Mouse (Mus musculus): ENCODE results near the gene Cep19. TPM values are rescaled to one million over a fixed set of nuclear protein-coding genes. Genes with fewer than 3 reads are reported as not detected.

Cep19 gene
- total and polyA plus RNA-seq, 3 experiments, result 7.1 to 8.7 TPM; not detected in 1

DNA sequence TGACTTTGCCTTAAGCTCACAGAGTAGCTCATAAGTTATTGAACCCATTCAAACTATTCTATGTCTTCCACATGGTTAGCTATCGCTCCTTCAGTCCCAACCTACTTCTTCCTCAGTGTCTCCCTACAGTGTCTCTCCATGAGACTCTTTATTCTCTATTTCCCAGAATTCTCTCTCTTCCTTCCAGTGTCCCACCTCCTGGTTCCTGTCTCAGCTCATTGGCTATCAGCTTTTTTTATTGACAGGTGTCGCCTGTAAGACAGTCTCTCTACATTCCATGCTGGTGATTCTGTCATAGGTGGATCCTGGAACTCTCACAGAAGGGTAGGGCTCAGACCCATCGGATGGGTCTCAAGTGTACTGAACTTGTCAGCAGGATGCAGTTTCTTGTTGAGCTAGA is 25.8 kb downstream of the Cep19 start:
- Histone ChIP-seq H3K79me2 (ENCODE audit: control insufficient read depth, insufficient read depth, low read length, poor library complexity) (no peaks in the 10 kb centered on the region; the same call in 1 of the 2 replicates), H3K27me3 (ENCODE audit: control insufficient read depth in 1 of 2, insufficient read depth in 2 of 2, low read length in 2 of 2) (no peaks in the 10 kb centered on the region), H3K27ac (ENCODE audit: control insufficient read depth, low read depth, low read length) (no peak overlapping the region), H3K4me1 (ENCODE audit: control insufficient read depth in 1 of 2, insufficient read depth in 2 of 2, low read length in 2 of 2) (0 out of 4 replicates have a peak, but pooled peaks cover 0 to 3% of the 10 kb centered on the region in 2 experiments), H3K4me3 (ENCODE audit: control insufficient read depth in 1 of 2, insufficient read depth in 1 of 2, low read depth in 2 of 2, low read length in 2 of 2) (no peak overlapping the region), H3K36me3 (ENCODE audit: control insufficient read depth in 1 of 2, insufficient read depth in 2 of 2, low read length in 2 of 2) (peaks cover 0 to 2% of the 10 kb centered on the region in 2 experiments; a peak in 1 of 4 replicates), H3K9me3 (replicated peaks; ENCODE audit: insufficient read depth, low read length) (no peaks in the 10 kb centered on the region), H3K9ac (ENCODE audit: control insufficient read depth, low read depth, low read length, poor library complexity, severe bottlenecking) (no peak overlapping the region)
- no peak for DNase-seq (ENCODE audit: low read depth, low spot score)
- no peak for TF ChIP-seq ETS1 (IDR thresholded peaks at IDR 0.05; ENCODE audit: low read depth, low read length)
- no peak for TF ChIP-seq TBP (IDR thresholded peaks at IDR 0.05; ENCODE audit: low read depth, low read length)
- TF ChIP-seq ELF1 (IDR thresholded peaks at IDR 0.05; ENCODE audit: low read depth, low read length), result no peak
- no peak for TF ChIP-seq USF1 (IDR thresholded peaks at IDR 0.05; ENCODE audit: low read depth, low read length)
- TF ChIP-seq KAT2A (conservative IDR thresholded peaks at IDR 0.05; ENCODE audit: low read depth, low read length), result no peak
- TF ChIP-seq POLR2AphosphoS2 (IDR thresholded peaks at IDR 0.05; ENCODE audit: low read length), result no peak
- no peak for TF ChIP-seq SIN3A (IDR thresholded peaks at IDR 0.05; ENCODE audit: low read length)

DNA sequence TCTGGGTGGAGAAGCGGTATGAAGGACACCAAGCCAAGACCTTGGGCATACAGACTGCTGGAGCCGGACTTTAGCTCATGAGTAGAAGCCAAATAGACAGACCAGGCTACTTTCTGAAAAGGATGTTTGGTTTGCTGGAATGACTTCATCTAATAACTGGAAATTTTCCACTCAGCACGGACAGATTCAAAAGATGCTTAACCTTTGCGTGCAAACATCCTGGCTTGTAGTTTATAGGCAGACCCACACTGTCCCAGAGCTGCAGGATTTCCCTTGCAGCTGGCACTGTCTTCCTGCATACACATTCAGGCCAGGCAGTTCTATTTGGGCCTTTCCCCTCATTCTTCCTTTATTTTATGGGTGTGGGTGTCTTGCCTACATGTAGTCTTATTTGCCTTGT is 27.4 kb downstream of the Cep19 start:
- no peak for DNase-seq (ENCODE audit: low read depth, low spot score)
- Histone ChIP-seq H3K9me3 (replicated peaks; ENCODE audit: insufficient read depth, low read length) (no peaks in the 10 kb centered on the region), H3K4me3 (ENCODE audit: control insufficient read depth in 1 of 2, insufficient read depth in 1 of 2, low read depth in 2 of 2, low read length in 2 of 2) (no peak overlapping the region), H3K4me1 (ENCODE audit: control insufficient read depth in 1 of 2, insufficient read depth in 2 of 2, low read length in 2 of 2) (peaks cover 0 to 9% of the 10 kb centered on the region in 2 experiments; a peak in 2 of 4 replicates), H3K27ac (ENCODE audit: control insufficient read depth, low read depth, low read length) (no peak overlapping the region), H3K9ac (ENCODE audit: control insufficient read depth, low read depth, low read length, poor library complexity, severe bottlenecking) (no peak overlapping the region), H3K36me3 (ENCODE audit: control insufficient read depth in 1 of 2, insufficient read depth in 2 of 2, low read length in 2 of 2) (peaks cover 0 to 11% of the 10 kb centered on the region in 2 experiments; a peak in 2 of 4 replicates), H3K79me2 (ENCODE audit: control insufficient read depth, insufficient read depth, low read length, poor library complexity) (no peaks in the 10 kb centered on the region; the same call in 1 of the 2 replicates), H3K27me3 (ENCODE audit: control insufficient read depth in 1 of 2, insufficient read depth in 2 of 2, low read length in 2 of 2) (no peaks in the 10 kb centered on the region)
- TF ChIP-seq HCFC1 (IDR thresholded peaks at IDR 0.05; ENCODE audit: low read depth, low read length) (no peak), POLR2A (IDR thresholded peaks at IDR 0.05; ENCODE audit: control insufficient read depth in 1 of 2, insufficient read depth in 1 of 2, low read depth in 1 of 2, low read length in 2 of 2, poor library complexity in 1 of 2) (no peak), TAL1 (IDR thresholded peaks at IDR 0.05; ENCODE audit: low read length) (no peak), BHLHE40 (IDR thresholded peaks at IDR 0.05; ENCODE audit: borderline replicate concordance, low read depth, low read length) (no peak), JUND (IDR thresholded peaks at IDR 0.05; ENCODE audit: low read depth, low read length) (no peak), MYB (IDR thresholded peaks at IDR 0.05; ENCODE audit: low read depth, low read length) (no peak), CHD1 (IDR thresholded peaks at IDR 0.05; ENCODE audit: low read depth, low read length) (no peak), NELFE (IDR thresholded peaks at IDR 0.05; ENCODE audit: low read depth, low read length) (no peak), ETS1 (IDR thresholded peaks at IDR 0.05; ENCODE audit: low read depth, low read length) (no peak), MXI1 (IDR thresholded peaks at IDR 0.05; ENCODE audit: low read depth, low read length) (no peak), USF2 (IDR thresholded peaks at IDR 0.05; ENCODE audit: borderline replicate concordance in 1 of 2, insufficient read depth in 1 of 2, low read depth in 1 of 2, low read length in 2 of 2) (no peak), MYC (IDR thresholded peaks at IDR 0.05; ENCODE audit: low read depth, low read length) (no peak)
